Mouse (Mus musculus): ENCODE results near the gene Hipk2.

DNA sequence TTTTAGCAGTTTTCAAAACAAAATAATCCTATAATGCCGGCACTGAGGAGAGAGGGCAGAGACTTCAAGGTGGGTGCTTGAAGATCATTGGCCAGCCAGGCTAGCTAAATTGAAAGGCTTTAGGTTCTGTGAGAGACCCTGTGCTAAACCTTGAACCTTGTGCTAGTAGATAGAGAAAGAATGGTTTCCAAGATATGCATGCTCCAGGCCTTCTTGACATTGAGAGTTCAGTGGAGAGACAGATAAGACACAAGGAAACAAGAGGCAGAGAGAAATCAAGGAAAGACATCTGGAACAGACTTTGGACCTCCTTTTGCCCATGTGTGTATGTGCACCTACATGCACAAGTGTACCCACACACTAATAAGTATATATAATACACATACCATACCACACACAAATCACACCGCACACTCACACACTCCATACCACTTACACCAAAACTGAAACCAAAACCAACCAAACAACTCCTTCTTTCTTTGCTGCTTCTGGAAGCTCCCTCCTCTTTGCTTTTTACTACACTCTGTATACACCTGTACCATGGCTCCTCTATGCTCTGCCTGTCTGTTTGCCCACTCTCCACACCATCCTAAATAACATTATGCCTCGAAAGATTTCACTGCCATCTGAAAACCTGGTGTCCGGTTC, 24.6 kb upstream of the Hipk2 start:
- TF ChIP-seq CTCF (IDR thresholded peaks at IDR 0.05; ENCODE audit: borderline replicate concordance, insufficient read depth, low read depth, low read length) (no peak), POLR2A (IDR thresholded peaks at IDR 0.05; ENCODE audit: borderline replicate concordance, insufficient read depth, low read length) (no peak)

Measured in cerebellum, adult 2 months (tissue).